Mouse (Mus musculus) kidney, adult 2 months (tissue): ENCODE measurements around the gene Plekha7.

ENCODE experiments used
- CTCF ChIP-seq: fragments of 200-500 bp; conservative IDR thresholded peaks from 2 replicates; pipeline ENCODE4 v1.5.1; 2011; ENCODE audit warnings: low read depth, mild to moderate bottlenecking, control low read depth, low read length, moderate library complexity, mixed read lengths; ENCODE audit not compliant: insufficient read depth, insufficient read length
- POLR2A ChIP-seq: fragments of 200-500 bp; IDR thresholded peaks from one replicate; pipeline ENCODE4 v1.6.1; 2011; ENCODE audit warnings: low read depth, low read length, control low read depth

- no peak for TF ChIP-seq CTCF
- TF ChIP-seq POLR2A = no peak
These were observed 27.0 kb upstream of the Plekha7 start for GRCm38 (mm10) chr7:116335133-116335532.
